Mouse (Mus musculus): ENCODE results near the gene Ppil4. TPM values are rescaled to one million over a fixed set of nuclear protein-coding genes. Genes with fewer than 3 reads are reported as not detected.

The Ppil4 gene
- 2.7 and 5.0 TPM in 2 replicates for polyA plus RNA-seq (2012)

GRCm38 (mm10) chr10:7792751-7793385 lies at the start of gene Ppil4, which contains the start of gene Ginm1:
TSS of gene Ppil4 (plus strand) at chr10:7792891.
TSS of gene Ginm1 (minus strand) at chr10:7792824.

GRCm38 (mm10) chr10:7832171-7832676 lies 39.5 kb downstream of the Ppil4 start, which contains the start of gene Zc3h12d:
TSS of gene Zc3h12d (plus strand) at chr10:7832470.

Other genes with a start within 250 kb of the Ppil4 start
- gene Lrp11, start 203.1 kb upstream of the Ppil4 start, polyA plus RNA-seq (2012) = 1.4 and 2.3 TPM in 2 replicates
- 0.41 and 1.4 TPM in 2 replicates for gene Nup43, start 125.4 kb upstream of the Ppil4 start, polyA plus RNA-seq (2012)
- gene Pcmt1, start 111.8 kb upstream of the Ppil4 start, polyA plus RNA-seq (2012) = 49.7 and 50.1 TPM in 2 replicates
- gene Lats1, start 111.7 kb upstream of the Ppil4 start, polyA plus RNA-seq (2012) = 5.8 and 8.4 TPM in 2 replicates
- gene Katna1, start 66.9 kb upstream of the Ppil4 start, polyA plus RNA-seq (2012) = 2.2 and 3.6 TPM in 2 replicates
- gene Ginm1, start 67 bp upstream of the Ppil4 start, polyA plus RNA-seq (2012) = 18.0 and 18.2 TPM in 2 replicates
- 0.21 and 0.26 TPM in 2 replicates for gene Zc3h12d, start 39.6 kb downstream of the Ppil4 start, polyA plus RNA-seq (2012)
- gene Tab2, start 163.3 kb downstream of the Ppil4 start, polyA plus RNA-seq (2012) = 14.0 and 18.4 TPM in 2 replicates